ENCODE assay signal across 8 mouse cellular contexts in the genomic region with DNA sequence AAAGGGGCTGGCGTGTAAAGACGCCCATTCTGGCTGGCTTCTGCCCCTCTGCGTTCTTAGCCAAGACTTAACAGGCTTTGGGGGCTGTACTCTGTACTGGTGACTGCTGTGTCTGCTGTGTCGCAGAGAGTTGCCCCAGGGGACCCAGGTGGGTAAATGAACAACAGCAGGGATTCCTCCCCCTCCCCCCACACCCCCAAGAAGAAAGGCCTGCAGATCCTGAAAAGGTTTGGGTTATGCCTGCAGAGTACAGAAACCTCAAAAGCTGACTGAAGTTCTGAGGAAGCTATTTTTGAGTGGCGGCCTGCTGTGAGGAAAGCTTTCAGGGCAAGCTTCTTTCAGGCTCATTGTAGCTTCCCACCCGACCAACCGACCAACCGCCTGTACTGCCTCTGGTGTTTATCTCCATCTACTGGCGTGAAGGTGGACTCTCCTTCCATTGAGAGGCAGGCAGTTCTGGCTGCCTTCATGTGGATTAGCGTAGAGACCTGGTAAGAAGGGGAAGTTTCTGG.
DNase-seq lines count a peak whose midpoint lies in the region; ATAC-seq and TF ChIP-seq lines count a peak whose summit lies in the region.

No protein-coding gene starts in this region.

- TF ChIP-seq CTCF in ES-Bruce4 (IDR thresholded peaks at IDR 0.05; ENCODE audit: low read depth, low read length), result peak; percentile 48
- peak; percentile 74 for TF ChIP-seq CTCF in liver, postnatal 0 days (IDR thresholded peaks at IDR 0.05; ENCODE audit: low read depth)
- TF ChIP-seq CTCF in small intestine, adult 2 months (IDR thresholded peaks at IDR 0.05; ENCODE audit: extremely low read depth, insufficient read length, insufficient replicate concordance, low read depth, low read length), result peak; percentile 33; the same call in 1 of the 2 replicates

- intact Hi-C loops in heart, postnatal 10 days (cut with DNase I), result loop anchor here (2.0 to 5.0 kb wide), 2 partner anchors 124 to 179 kb away; no protein-coding TSS in a partner anchor

- TF ChIP-seq EP300 in ES-Bruce4 (IDR thresholded peaks at IDR 0.05; ENCODE audit: insufficient read depth, low read depth, low read length), result no peak
- no peak for TF ChIP-seq EP300 in liver, postnatal 0 days (IDR thresholded peaks at IDR 0.05; ENCODE audit: low read depth)

- H3K36me3 ChIP-seq in ES-Bruce4 (ENCODE audit: control insufficient read depth, insufficient read depth, low read length, poor library complexity, severe bottlenecking), result no peaks in the 10 kb centered on the region
- H3K36me3 ChIP-seq in liver, postnatal 0 days (replicated peaks; ENCODE audit: insufficient read depth, low read length), result peaks cover 19% of the 10 kb centered on the region
- H3K36me3 ChIP-seq in small intestine, adult 2 months (ENCODE audit: control insufficient read depth, insufficient read depth, low read length), result peaks cover 24% of the 10 kb centered on the region

- H3K4me2 ChIP-seq in liver, postnatal 0 days (ENCODE audit: low read depth, low read length), result 0 out of 2 replicates have a peak overlapping the region, but pooled peaks have one; percentile 9

- ATAC-seq in liver, postnatal 0 days, result peak; percentile 45

- peak; percentile 34 for DNase-seq in gastrocnemius, adult 18-20 months (ENCODE audit: low spot score)
- no peak for DNase-seq in gastrocnemius, postnatal 25 days
- DNase-seq in embryo, embryonic 10.5 days (ENCODE audit: low spot score), result peak; percentile 74
- DNase-seq in heart, postnatal 10 days, result peak; percentile 57 to 63
- peak; percentile 42 for DNase-seq in liver, postnatal 0 days
- DNase-seq in testis, postnatal 10 days (ENCODE audit: low spot score), result no peak

- 25% methylated on average over 10 of the region's 10 CpGs for WGBS in liver, postnatal 0 days (ENCODE audit: insufficient replicate concordance)
- WGBS in small intestine, adult 2 months, result 46% methylated on average over 10 of the region's 10 CpGs

- H3K9ac ChIP-seq in ES-Bruce4 (ENCODE audit: low read depth, poor library complexity, severe bottlenecking), result peak overlapping the region; percentile 11; the same call in 1 of the 2 replicates
- no peak overlapping the region for H3K9ac ChIP-seq in liver, postnatal 0 days (replicated peaks)

- no peaks in the 10 kb centered on the region for H3K27me3 ChIP-seq in ES-Bruce4 (ENCODE audit: control insufficient read depth, insufficient read depth, low read length, poor library complexity, severe bottlenecking)
- H3K27me3 ChIP-seq in liver, postnatal 0 days (ENCODE audit: insufficient read depth, low read length), result no peaks in the 10 kb centered on the region
- H3K27me3 ChIP-seq in small intestine, adult 2 months (ENCODE audit: control insufficient read depth, insufficient read depth, low read length), result no peaks in the 10 kb centered on the region

- no peak overlapping the region for H3K4me3 ChIP-seq in ES-Bruce4 (ENCODE audit: low read depth, low read length)
- no peak overlapping the region for H3K4me3 ChIP-seq in liver, postnatal 0 days (ENCODE audit: low read depth, low read length)
- H3K4me3 ChIP-seq in small intestine, adult 2 months (ENCODE audit: low read depth, low read length), result no peak overlapping the region

- H3K9me3 ChIP-seq in ES-Bruce4 (replicated peaks; ENCODE audit: control insufficient read depth, insufficient read depth, low read length, poor library complexity, severe bottlenecking), result no peaks in the 10 kb centered on the region
- H3K9me3 ChIP-seq in liver, postnatal 0 days (ENCODE audit: low read length), result no peaks in the 10 kb centered on the region

- TF ChIP-seq POLR2A in ES-Bruce4 (IDR thresholded peaks at IDR 0.05; ENCODE audit: insufficient read depth, low read length), result no peak
- no peak for TF ChIP-seq POLR2A in small intestine, adult 2 months (IDR thresholded peaks at IDR 0.05; ENCODE audit: low read depth, low read length)

- peak overlapping the region; percentile 36 for H3K27ac ChIP-seq in ES-Bruce4 (ENCODE audit: insufficient read depth, low read length)
- H3K27ac ChIP-seq in liver, postnatal 0 days (ENCODE audit: low read depth), result peak overlapping the region; percentile 53
- H3K27ac ChIP-seq in small intestine, adult 2 months (ENCODE audit: insufficient read depth, low read depth, low read length), result no peak overlapping the region

- H3K4me1 ChIP-seq in ES-Bruce4 (ENCODE audit: control insufficient read depth, insufficient read depth, low read length), result peaks cover 11% of the 10 kb centered on the region
- peaks cover 11% of the 10 kb centered on the region for H3K4me1 ChIP-seq in liver, postnatal 0 days (ENCODE audit: insufficient read depth)
- no peaks in the 10 kb centered on the region for H3K4me1 ChIP-seq in small intestine, adult 2 months (ENCODE audit: control insufficient read depth, insufficient read depth, insufficient read length, low read length)

Comparison
In these comparisons a context has a peak if more than half of its experiments do, and no peak if none do; other contexts are left out.
1. DNase-seq: peak in gastrocnemius, adult 18-20 months (single experiment), embryo, embryonic 10.5 days (single experiment), heart, postnatal 10 days (2 of 2) and liver, postnatal 0 days (single experiment); none in gastrocnemius, postnatal 25 days (single experiment) and testis, postnatal 10 days (single experiment).
2. Peak in every context shown above with its lines, with median percentiles within 50 percentile points of each other: CTCF ChIP-seq.